Mouse (Mus musculus) c-Kit-negative CD71-positive TER-119-positive erythroid progenitor cells, embryonic 14.5 days (primary cell): ENCODE results near the gene Tuba3b.

ENCODE experiments used
- DNase-seq: peaks from one replicate; pipeline ENCODE4 v3.0.0-alpha.2; 2013; ENCODE audit warnings: low read depth, low spot score

Tuba3b gene

GRCm38 (mm10) chr6:145605203-145605602 lies 10.4 kb upstream of the Tuba3b start:
- no peak for DNase-seq

GRCm38 (mm10) chr6:145607746-145608145 lies 7.8 kb upstream of the Tuba3b start:
- no peak for DNase-seq

- no peak for DNase-seq
Measured at GRCm38 (mm10) chr6:145608693-145609092, 6.9 kb upstream of the Tuba3b start.

GRCm38 (mm10) chr6:145610901-145611300 lies 4.7 kb upstream of the Tuba3b start:
- no peak for DNase-seq

- DNase-seq, result no peak
Measured at GRCm38 (mm10) chr6:145612611-145613010, 2.9 kb upstream of the Tuba3b start.

- no peak for DNase-seq
Measured at GRCm38 (mm10) chr6:145614219-145614618, 1.3 kb upstream of the Tuba3b start, which contains the start of gene Lmntd1. Lmntd1 (minus strand) TSS chr6:145614319.

GRCm38 (mm10) chr6:145616402-145617229 lies 1.1 kb downstream of the Tuba3b start:
- no peak for DNase-seq

GRCm38 (mm10) chr6:145623141-145623540 lies 7.6 kb downstream of the Tuba3b start:
- DNase-seq, result no peak

GRCm38 (mm10) chr6:145630269-145630668 lies 14.7 kb downstream of the Tuba3b start:
- no peak for DNase-seq

- DNase-seq, result no peak
Measured at GRCm38 (mm10) chr6:145634454-145634853, 18.9 kb downstream of the Tuba3b start.

GRCm38 (mm10) chr6:145636682-145637081 lies 21.1 kb downstream of the Tuba3b start:
- no peak for DNase-seq

- DNase-seq, result no peak
Measured at GRCm38 (mm10) chr6:145638248-145638647, 22.7 kb downstream of the Tuba3b start.

GRCm38 (mm10) chr6:145640971-145641506 lies 25.5 kb downstream of the Tuba3b start:
- DNase-seq, result no peak

- DNase-seq, result no peak
Measured at GRCm38 (mm10) chr6:145651976-145652375, 36.4 kb downstream of the Tuba3b start.

- no peak for DNase-seq
Measured at GRCm38 (mm10) chr6:145652986-145653385, 37.4 kb downstream of the Tuba3b start.

GRCm38 (mm10) chr6:145653626-145654025 lies 38.1 kb downstream of the Tuba3b start:
- DNase-seq, result no peak

GRCm38 (mm10) chr6:145654062-145654836 lies 38.7 kb downstream of the Tuba3b start:
- no peak for DNase-seq

GRCm38 (mm10) chr6:145655678-145656077 lies 40.1 kb downstream of the Tuba3b start:
- no peak for DNase-seq

GRCm38 (mm10) chr6:145656740-145657591 lies 41.4 kb downstream of the Tuba3b start:
- no peak for DNase-seq

GRCm38 (mm10) chr6:145659116-145659515 lies 43.6 kb downstream of the Tuba3b start:
- no peak for DNase-seq

GRCm38 (mm10) chr6:145660943-145661342 lies 45.4 kb downstream of the Tuba3b start:
- no peak for DNase-seq
